In the genomic region with DNA sequence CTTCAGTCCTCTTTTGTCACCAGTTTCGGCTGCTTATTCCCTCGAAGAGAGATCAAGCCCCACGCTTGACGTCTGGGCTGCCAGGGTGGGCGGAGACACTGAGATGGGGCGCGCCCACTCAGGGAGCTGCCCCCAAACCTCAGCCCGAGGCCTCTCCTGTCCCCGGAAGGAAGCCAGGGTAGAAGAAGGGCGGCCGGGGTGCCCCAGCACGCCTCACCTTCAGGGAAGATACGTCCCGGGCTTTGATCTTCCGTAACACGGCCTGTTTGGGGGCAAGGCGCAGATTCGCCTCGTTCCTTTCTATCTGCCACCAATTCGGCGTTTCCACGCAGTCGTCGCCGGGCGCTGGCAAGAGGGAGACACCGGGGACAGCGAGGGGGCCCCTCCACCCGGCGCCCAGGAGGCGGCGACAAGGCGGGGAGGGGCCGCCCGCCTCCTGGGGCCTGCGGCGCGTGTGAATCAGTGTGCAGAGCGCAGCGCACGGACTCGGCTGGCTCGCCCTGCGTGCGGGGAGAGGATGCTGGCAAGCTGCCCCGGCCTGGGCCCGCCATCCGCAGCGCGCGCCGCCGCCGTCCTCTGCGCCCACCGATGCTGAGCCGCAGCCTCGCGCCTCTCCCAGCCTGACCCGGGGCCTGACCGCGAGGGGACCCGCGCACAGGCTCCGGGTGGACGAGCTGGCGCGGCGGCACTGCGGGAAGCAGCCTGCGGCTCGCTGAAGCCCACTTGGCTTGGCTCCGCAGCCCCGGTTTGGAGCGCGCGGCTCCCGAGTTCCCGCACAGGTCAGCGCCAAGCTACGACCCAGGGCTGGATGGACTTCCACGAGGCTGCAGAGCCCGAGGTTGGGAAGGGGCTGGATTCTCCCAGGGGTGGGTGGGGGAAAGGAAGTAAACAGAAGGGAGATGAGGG, we compare ENCODE assay signal across 8 mouse cellular contexts. TPM values are rescaled to one million over a fixed set of nuclear protein-coding genes. Genes with fewer than 3 reads are reported as not detected.
DNase-seq lines count a peak whose midpoint lies in the region; ATAC-seq and TF ChIP-seq lines count a peak whose summit lies in the region.

A gene (plus strand): TSS at position 163 of the 906 bp plus-strand sequence.

- H3K4me2 ChIP-seq in forebrain, embryonic 13.5 days: peak within 1 kb of the TSS; percentile 82
- peak within 1 kb of the TSS; percentile 90 for H3K4me2 ChIP-seq in heart, postnatal 0 days (ENCODE audit: low read depth, low read length)
- peak within 1 kb of the TSS; percentile 89 for H3K4me2 ChIP-seq in lung, embryonic 14.5 days
- H3K4me2 ChIP-seq in neural tube, embryonic 15.5 days: peak within 1 kb of the TSS; percentile 79

- no peaks in the 10 kb centered on the region for H3K36me3 ChIP-seq in forebrain, embryonic 13.5 days (ENCODE audit: poor library complexity, severe bottlenecking)
- H3K36me3 ChIP-seq in heart, postnatal 0 days (replicated peaks; ENCODE audit: control insufficient read depth, insufficient read depth, low read length): no peaks in the 10 kb centered on the region
- peaks cover 6% of the 10 kb centered on the region; the same call in 1 of the 2 replicates for H3K36me3 ChIP-seq in lung, embryonic 14.5 days (ENCODE audit: insufficient read depth)
- no peaks in the 10 kb centered on the region for H3K36me3 ChIP-seq in neural tube, embryonic 15.5 days

- WGBS in forebrain, embryonic 13.5 days: under 1% methylated on average over 75 of the region's 83 CpGs
- WGBS in heart, postnatal 0 days: under 1% methylated on average over 80 of the region's 83 CpGs
- WGBS in lung, embryonic 14.5 days: under 1% methylated on average over 77 of the region's 83 CpGs
- under 1% methylated on average over 79 of the region's 83 CpGs for WGBS in neural tube, embryonic 15.5 days

- H3K4me1 ChIP-seq in brown adipose tissue, adult 24 weeks (ENCODE audit: control insufficient read depth, insufficient read depth, insufficient read length, low read length): peaks cover 20% of the 10 kb centered on the region
- H3K4me1 ChIP-seq in forebrain, embryonic 13.5 days: peaks cover 31% of the 10 kb centered on the region
- H3K4me1 ChIP-seq in heart, postnatal 0 days (ENCODE audit: control insufficient read depth, insufficient read depth): no peaks in the 10 kb centered on the region
- H3K4me1 ChIP-seq in lung, embryonic 14.5 days (ENCODE audit: insufficient read depth): 0 out of 2 replicates have a peak, but pooled peaks cover 4% of the 10 kb centered on the region
- H3K4me1 ChIP-seq in neural tube, embryonic 15.5 days: peaks cover 41% of the 10 kb centered on the region

- TF ChIP-seq CTCF in heart, postnatal 0 days (IDR thresholded peaks at IDR 0.05; ENCODE audit: low read depth): no peak
- no peak for TF ChIP-seq CTCF in lung, embryonic 14.5 days (IDR thresholded peaks at IDR 0.05; ENCODE audit: low read depth)

- peaks cover 3% of the 10 kb centered on the region; the same call in 1 of the 2 replicates for H3K27me3 ChIP-seq in forebrain, embryonic 13.5 days
- no peaks in the 10 kb centered on the region for H3K27me3 ChIP-seq in heart, postnatal 0 days (ENCODE audit: control insufficient read depth, insufficient read depth, low read length)
- H3K27me3 ChIP-seq in lung, embryonic 14.5 days (ENCODE audit: insufficient read depth, low read length): no peaks in the 10 kb centered on the region
- H3K27me3 ChIP-seq in neural tube, embryonic 15.5 days (replicated peaks): no peaks in the 10 kb centered on the region

- peak within 1 kb of the TSS; percentile 79 for H3K9ac ChIP-seq in forebrain, embryonic 13.5 days
- peak within 1 kb of the TSS; percentile 41 for H3K9ac ChIP-seq in heart, postnatal 0 days (replicated peaks; ENCODE audit: low read depth, low read length)
- H3K9ac ChIP-seq in lung, embryonic 14.5 days: peak within 1 kb of the TSS; percentile 68
- H3K9ac ChIP-seq in neural tube, embryonic 15.5 days (replicated peaks): peak within 1 kb of the TSS; percentile 68

- peak; percentile 88 to 89 for DNase-seq in CD8-positive naive resting alpha-beta T cell, adult 2 months (ENCODE audit: low read depth in 2 of 2, low spot score in 2 of 2)
- DNase-seq in heart, postnatal 0 days (ENCODE audit: low spot score): peak; percentile 17
- peak; percentile 30 for DNase-seq in layer of hippocampus, adult 9-10 months (ENCODE audit: low spot score)
- peak; percentile 84 for DNase-seq in lung, embryonic 14.5 days
- peak; percentile 46 for DNase-seq in testis, postnatal 14 days (ENCODE audit: low spot score)

- ATAC-seq in forebrain, embryonic 13.5 days: peak; percentile 94
- ATAC-seq in heart, postnatal 0 days (ENCODE audit: insufficient read depth, low read depth): peak; percentile 73
- ATAC-seq in lung, embryonic 14.5 days (ENCODE audit: insufficient read depth): peak; percentile 92
- ATAC-seq in neural tube, embryonic 15.5 days (ENCODE audit: low FRiP score): peak; percentile 86

- no peak for TF ChIP-seq EP300 in heart, postnatal 0 days (IDR thresholded peaks at IDR 0.05; ENCODE audit: low read depth)

- H3K4me3 ChIP-seq in brown adipose tissue, adult 24 weeks (ENCODE audit: insufficient read depth, low read depth, low read length): peak within 1 kb of the TSS; percentile 58
- H3K4me3 ChIP-seq in forebrain, embryonic 13.5 days: peak within 1 kb of the TSS; percentile 58
- peak within 1 kb of the TSS; percentile 54 for H3K4me3 ChIP-seq in heart, postnatal 0 days (ENCODE audit: low read depth, low read length)
- peak within 1 kb of the TSS; percentile 58 for H3K4me3 ChIP-seq in lung, embryonic 14.5 days (ENCODE audit: low read depth, low read length)
- peak within 1 kb of the TSS; percentile 58 for H3K4me3 ChIP-seq in neural tube, embryonic 15.5 days (replicated peaks)

- no peaks in the 10 kb centered on the region; the same call in 1 of the 2 replicates for H3K9me3 ChIP-seq in forebrain, embryonic 13.5 days (replicated peaks)
- no peaks in the 10 kb centered on the region for H3K9me3 ChIP-seq in heart, postnatal 0 days (replicated peaks; ENCODE audit: control insufficient read depth, low read length)
- no peaks in the 10 kb centered on the region for H3K9me3 ChIP-seq in lung, embryonic 14.5 days (ENCODE audit: low read depth, low read length)
- no peaks in the 10 kb centered on the region for H3K9me3 ChIP-seq in neural tube, embryonic 15.5 days (replicated peaks)

- peak within 1 kb of the TSS; percentile 60 for H3K27ac ChIP-seq in brown adipose tissue, adult 24 weeks (replicated peaks; ENCODE audit: low read depth, low read length)
- peak within 1 kb of the TSS; percentile 16 for H3K27ac ChIP-seq in forebrain, embryonic 13.5 days
- H3K27ac ChIP-seq in heart, postnatal 0 days (ENCODE audit: low read depth): no peak within 1 kb of the TSS
- H3K27ac ChIP-seq in lung, embryonic 14.5 days (ENCODE audit: low read depth): peak within 1 kb of the TSS; percentile 71
- peak within 1 kb of the TSS; percentile 81 for H3K27ac ChIP-seq in neural tube, embryonic 15.5 days (replicated peaks)

RNA-seq across cellular contexts. Expression of the gene that starts here (rescaled TPM):
- polyA plus RNA-seq in brown adipose tissue, adult 24 weeks (2012; ENCODE audit: insufficient read depth, insufficient read length, missing spikeins): 28.5 and 35.8 TPM in 2 replicates
- 6.4 and 7.6 TPM in 2 replicates for polyA plus RNA-seq in forebrain, embryonic 13.5 days (2015; fragmentation: Nextera tagmentation; extraction: Ambion mirVana)
- total RNA-seq in heart, postnatal 0 days (2014; rRNA removed; ENCODE audit: low replicate concordance): 5.6 and 7.5 TPM in 2 replicates
- 1.2 and 1.5 TPM in 2 replicates for polyA plus RNA-seq in heart, postnatal 0 days (2015; fragmentation: Nextera tagmentation; extraction: Ambion mirVana)
- 10.7 and 14.4 TPM in 2 replicates for polyA plus RNA-seq in lung, embryonic 14.5 days (2014; fragmentation: Nextera tagmentation; extraction: Ambion mirVana)
- 14.7 and 18.0 TPM in 2 replicates for polyA plus RNA-seq in neural tube, embryonic 15.5 days (2015; fragmentation: Nextera tagmentation; extraction: Ambion mirVana)

Comparison
In these comparisons a context has a peak if more than half of its experiments do, and no peak if none do; other contexts are left out.
1. DNase-seq: peak in every context shown above with its lines; median percentile 88 in CD8-positive naive resting alpha-beta T cell, adult 2 months; 84 in lung, embryonic 14.5 days; 46 in testis, postnatal 14 days; 30 in layer of hippocampus, adult 9-10 months; 17 in heart, postnatal 0 days.